In the genomic region with DNA sequence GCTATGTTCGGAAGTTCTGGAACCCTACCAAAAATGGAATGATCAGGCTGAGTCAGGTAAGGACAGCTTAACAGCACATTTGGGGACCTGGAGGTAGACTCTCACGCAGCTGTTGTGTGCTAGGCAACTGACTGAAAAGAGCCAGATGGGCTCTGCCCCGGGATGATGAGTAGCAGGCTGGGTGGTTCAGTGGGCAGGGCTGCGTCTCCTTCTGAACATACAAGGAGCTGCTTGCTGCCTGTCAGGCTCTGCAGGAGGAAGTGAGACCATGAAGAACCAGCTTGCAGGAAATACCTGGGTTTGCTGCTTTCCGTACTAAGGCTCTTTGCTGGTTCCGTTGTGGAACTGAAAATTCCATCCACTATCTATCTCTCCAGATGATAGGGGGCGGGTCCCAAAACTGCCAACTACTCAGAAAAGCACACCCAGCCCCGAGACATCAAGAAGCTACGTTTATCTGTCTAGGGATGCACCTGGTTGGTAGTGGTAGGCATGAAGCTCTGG, we compare ENCODE assay signal across 12 mouse cellular contexts. TPM values are rescaled to one million over a fixed set of nuclear protein-coding genes. Genes with fewer than 3 reads are reported as not detected.
A peak's percentile ranks its signal among the peaks of the same experiment; 100 is the strongest.
DNase-seq lines count a peak whose midpoint lies in the region; ATAC-seq lines count a peak whose summit lies in the region.
"Had no signal": no experiment of that assay in that cellular context is flagged by ENCODE, and none has a peak within 500 bp of the region (broad histone marks: within the 10 kb centered on the region; RNA-seq: fewer than 3 reads in every experiment).

No protein-coding gene starts in this region.

- no peaks in the 10 kb centered on the region for H3K27me3 ChIP-seq in liver, embryonic 16.5 days (ENCODE audit: control insufficient read depth, insufficient read depth, low read depth, low read length)
- H3K27me3 ChIP-seq in splenic B cell, adult 2 months (ENCODE audit: control insufficient read depth, insufficient read depth, low read length, poor library complexity, severe bottlenecking), result no peaks in the 10 kb centered on the region
- no peaks in the 10 kb centered on the region for H3K27me3 ChIP-seq in hindbrain, embryonic 13.5 days
- H3K27me3 ChIP-seq: forebrain, embryonic 13.5 days; intestine, embryonic 15.5 days; midbrain, embryonic 12.5 days had no signal

- H3K9ac ChIP-seq in liver, embryonic 16.5 days (ENCODE audit: low read depth, low read length), result peak overlapping the region; percentile 42
- H3K9ac ChIP-seq in hindbrain, embryonic 13.5 days, result no peak overlapping the region
- H3K9ac ChIP-seq: forebrain, embryonic 13.5 days; intestine, embryonic 15.5 days; midbrain, embryonic 12.5 days had no signal

- no peaks in the 10 kb centered on the region for H3K36me3 ChIP-seq in liver, embryonic 16.5 days (ENCODE audit: control insufficient read depth, insufficient read depth)
- H3K36me3 ChIP-seq in splenic B cell, adult 2 months (ENCODE audit: control insufficient read depth, insufficient read depth, low read length, poor library complexity, severe bottlenecking), result no peaks in the 10 kb centered on the region
- H3K36me3 ChIP-seq in hindbrain, embryonic 13.5 days, result no peaks in the 10 kb centered on the region
- H3K36me3 ChIP-seq: G1E; intestine, embryonic 15.5 days; midbrain, embryonic 12.5 days had no signal

- ATAC-seq in liver, embryonic 16.5 days (ENCODE audit: low read depth), result peak; percentile 93
- ATAC-seq in hindbrain, embryonic 13.5 days (ENCODE audit: low FRiP score), result no peak
- ATAC-seq: forebrain, embryonic 13.5 days; intestine, embryonic 15.5 days had no signal

- peak overlapping the region; percentile 61 for H3K4me2 ChIP-seq in liver, embryonic 16.5 days (ENCODE audit: low read depth, low read length)
- no peak overlapping the region for H3K4me2 ChIP-seq in hindbrain, embryonic 13.5 days
- H3K4me2 ChIP-seq: forebrain, embryonic 13.5 days; intestine, embryonic 15.5 days; midbrain, embryonic 12.5 days had no signal

- 18% methylated on average over 9 of the region's 9 CpGs for WGBS in liver, embryonic 16.5 days (ENCODE audit: insufficient replicate concordance)
- 81% methylated on average over 9 of the region's 9 CpGs for WGBS in hindbrain, embryonic 13.5 days

- peak overlapping the region; percentile 66 for H3K27ac ChIP-seq in liver, embryonic 16.5 days (ENCODE audit: low read length)
- no peak overlapping the region for H3K27ac ChIP-seq in hindbrain, embryonic 13.5 days
- H3K27ac ChIP-seq: forebrain, embryonic 13.5 days; intestine, embryonic 15.5 days; layer of hippocampus, adult 2 months; midbrain, embryonic 12.5 days had no signal

- peaks cover 23% of the 10 kb centered on the region for H3K4me1 ChIP-seq in liver, embryonic 16.5 days (ENCODE audit: control insufficient read depth, low read depth, low read length)
- H3K4me1 ChIP-seq in hindbrain, embryonic 13.5 days (replicated peaks), result 0 out of 2 replicates have a peak, but pooled peaks cover 3% of the 10 kb centered on the region

- peak; percentile 65 for DNase-seq in layer of hippocampus, adult 9-11 months
- DNase-seq in layer of hippocampus, postnatal 25 days (ENCODE audit: extremely low spot score in 1 of 2, low spot score in 1 of 2), result no peak
- peak; percentile 72 to 78 for DNase-seq in frontal cortex, adult 2 months (ENCODE audit: extremely low spot score in 1 of 2, low spot score in 1 of 2)
- peak; percentile 73 for DNase-seq in splenic B cell, adult 2 months (ENCODE audit: low read depth, low spot score)
- DNase-seq in urinary bladder, postnatal 25 days (ENCODE audit: low spot score), result no peak

- 0 out of 2 replicates have a peak, but pooled peaks cover 3% of the 10 kb centered on the region for H3K9me3 ChIP-seq in liver, embryonic 16.5 days (replicated peaks; ENCODE audit: control insufficient read depth, low read length)
- H3K9me3 ChIP-seq in hindbrain, embryonic 13.5 days, result no peaks in the 10 kb centered on the region
- H3K9me3 ChIP-seq: forebrain, embryonic 13.5 days; intestine, embryonic 15.5 days; midbrain, embryonic 12.5 days had no signal

- peak overlapping the region; percentile 39 for H3K4me3 ChIP-seq in liver, embryonic 16.5 days (ENCODE audit: low read depth, low read length)
- no peak overlapping the region for H3K4me3 ChIP-seq in hindbrain, embryonic 13.5 days
- H3K4me3 ChIP-seq: forebrain, embryonic 13.5 days; intestine, embryonic 15.5 days; layer of hippocampus, adult 2 months; midbrain, embryonic 12.5 days had no signal

RNA-seq across cellular contexts. Expression of a gene that starts 18.1 kb away (rescaled TPM):
- total RNA-seq in layer of hippocampus, postnatal 25 days (2021), result 100 to 1,000 TPM; 262 to 288 TPM
- 727 and 762 TPM in 2 replicates for polyA plus RNA-seq in frontal cortex, adult 2 months (2012; rRNA removed)
- 452 and 501 TPM in 2 replicates for polyA plus RNA-seq in liver, embryonic 16.5 days (2015; fragmentation: Nextera tagmentation; extraction: Ambion mirVana)
- polyA plus RNA-seq in hindbrain, embryonic 13.5 days (2015; fragmentation: Nextera tagmentation; extraction: Ambion mirVana), result 704 TPM in 2 replicates

RNA-seq across cellular contexts. Expression of a gene that starts 27.0 kb away (rescaled TPM):
- 10 to 100 TPM; 12.6 to 13.1 TPM for total RNA-seq in layer of hippocampus, postnatal 25 days (2021)
- 9.8 and 9.9 TPM in 2 replicates for polyA plus RNA-seq in frontal cortex, adult 2 months (2012; rRNA removed)
- 34.3 and 36.5 TPM in 2 replicates for polyA plus RNA-seq in liver, embryonic 16.5 days (2015; fragmentation: Nextera tagmentation; extraction: Ambion mirVana)
- 25.1 and 28.6 TPM in 2 replicates for polyA plus RNA-seq in hindbrain, embryonic 13.5 days (2015; fragmentation: Nextera tagmentation; extraction: Ambion mirVana)

RNA-seq across cellular contexts. Expression of a gene that starts 36.1 kb away (rescaled TPM):
- 10 to 100 TPM in 1 of 2 experiments, 1 to 10 TPM in 1; 9.9 to 12.6 TPM for total RNA-seq in layer of hippocampus, postnatal 25 days (2021)
- 29.0 and 36.5 TPM in 2 replicates for polyA plus RNA-seq in frontal cortex, adult 2 months (2012; rRNA removed)
- polyA plus RNA-seq in liver, embryonic 16.5 days (2015; fragmentation: Nextera tagmentation; extraction: Ambion mirVana), result 31.3 and 37.5 TPM in 2 replicates
- 6.9 and 7.3 TPM in 2 replicates for polyA plus RNA-seq in hindbrain, embryonic 13.5 days (2015; fragmentation: Nextera tagmentation; extraction: Ambion mirVana)

RNA-seq across cellular contexts. Expression of a gene that starts 36.3 kb away (rescaled TPM):
- total RNA-seq in layer of hippocampus, postnatal 25 days (2021), result 10 to 100 TPM; 38.2 to 41.5 TPM
- 73.6 and 78.1 TPM in 2 replicates for polyA plus RNA-seq in frontal cortex, adult 2 months (2012; rRNA removed)
- 17.2 and 18.8 TPM in 2 replicates for polyA plus RNA-seq in liver, embryonic 16.5 days (2015; fragmentation: Nextera tagmentation; extraction: Ambion mirVana)
- polyA plus RNA-seq in hindbrain, embryonic 13.5 days (2015; fragmentation: Nextera tagmentation; extraction: Ambion mirVana), result 51.7 and 52.7 TPM in 2 replicates

RNA-seq across cellular contexts. Expression of a gene that starts 41.9 kb away (rescaled TPM):
- 100 to 1,000 TPM; 178 to 202 TPM for total RNA-seq in layer of hippocampus, postnatal 25 days (2021)
- 220 and 253 TPM in 2 replicates for polyA plus RNA-seq in frontal cortex, adult 2 months (2012; rRNA removed)
- 5.1 and 6.0 TPM in 2 replicates for polyA plus RNA-seq in liver, embryonic 16.5 days (2015; fragmentation: Nextera tagmentation; extraction: Ambion mirVana)
- polyA plus RNA-seq in hindbrain, embryonic 13.5 days (2015; fragmentation: Nextera tagmentation; extraction: Ambion mirVana), result 248 and 259 TPM in 2 replicates

Comparison
In these comparisons a context has a peak if more than half of its experiments do, and no peak if none do; other contexts are left out.
1. DNase-seq: peak in layer of hippocampus, adult 9-11 months (single experiment), frontal cortex, adult 2 months (2 of 2) and splenic B cell, adult 2 months (single experiment); none in layer of hippocampus, postnatal 25 days (0 of 2) and urinary bladder, postnatal 25 days (single experiment).